Mouse (Mus musculus): ENCODE results near the gene Scg3. TPM values are rescaled to one million over a fixed set of nuclear protein-coding genes. Genes with fewer than 3 reads are reported as not detected.

Scg3 gene
- total RNA-seq, 2 experiments from 2014 or later: 259 to 270 TPM

Other genes starting within 250 kb of the Scg3 start
- gene Leo1, start 242.5 kb downstream of the Scg3 start, total RNA-seq (2021): 10 to 100 TPM; 22.9 to 23.2 TPM
- gene Tmod3, start 124.4 kb downstream of the Scg3 start, total RNA-seq (2021): 10 to 100 TPM; 39.9 to 41.2 TPM
- 100 to 1,000 TPM; 382 to 386 TPM for gene Tmod2, start 72.7 kb downstream of the Scg3 start, total RNA-seq (2021)
- 10 to 100 TPM; 60.8 to 67.2 TPM for gene Lysmd2, start 58.3 kb downstream of the Scg3 start, total RNA-seq (2021)
- 1 to 10 TPM; 1.1 to 1.3 TPM for gene Bmp5, start 91.3 kb upstream of the Scg3 start, total RNA-seq (2021)